Mouse (Mus musculus): ENCODE data around the gene Tmem164. TPM values are rescaled to one million over a fixed set of nuclear protein-coding genes. Genes with fewer than 3 reads are reported as not detected.

Tmem164 gene
- polyA plus RNA-seq, 1 experiment from 2014 or later = 14.3 TPM

DNA sequence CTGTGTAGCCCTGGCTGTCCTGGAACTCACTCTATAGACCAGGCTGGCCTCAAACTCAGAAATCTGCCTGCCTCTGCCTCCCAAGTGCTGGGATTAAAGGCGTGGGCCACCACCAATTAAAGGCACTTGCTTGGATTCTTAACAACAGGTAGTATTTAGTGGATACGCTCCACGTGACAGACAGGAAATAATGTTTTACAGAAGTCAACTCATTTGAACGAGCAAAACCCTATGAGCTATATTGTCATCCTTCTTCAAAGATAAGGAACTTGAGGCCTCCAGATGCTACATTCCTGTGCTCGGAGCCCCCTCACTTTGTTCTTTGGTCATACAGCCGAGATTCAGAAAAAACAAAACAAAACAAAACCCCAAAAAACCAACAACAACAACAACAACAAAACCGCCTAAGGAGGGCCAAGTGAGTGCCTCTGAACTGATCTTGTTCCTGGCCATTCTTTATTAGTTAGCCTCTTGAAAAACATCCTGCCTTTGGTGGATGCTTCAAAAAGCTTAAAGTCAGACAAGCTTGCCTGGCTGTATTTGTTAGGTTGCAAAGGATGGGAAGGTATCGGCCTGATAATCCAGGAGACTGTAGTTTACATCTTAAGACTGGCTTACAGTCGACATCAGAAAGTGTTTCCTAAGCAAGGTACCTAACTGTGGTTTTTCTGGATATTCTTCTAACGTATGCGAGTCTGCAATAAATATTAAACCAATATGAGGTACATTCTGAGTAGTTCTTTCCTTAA lies 1.5 kb upstream of the Tmem164 start:
- ATAC-seq = no peak
- no peaks in the 10 kb centered on the region for H3K4me1 ChIP-seq (replicated peaks; ENCODE audit: control insufficient read depth, insufficient read depth, low read length)
- no peak for TF ChIP-seq CTCF (IDR thresholded peaks at IDR 0.05; ENCODE audit: low read depth)
- H3K27ac ChIP-seq (ENCODE audit: low read depth, low read length) = no peak overlapping the region
- H3K36me3 ChIP-seq (ENCODE audit: control insufficient read depth, insufficient read depth) = no peaks in the 10 kb centered on the region
- no peaks in the 10 kb centered on the region for H3K27me3 ChIP-seq (replicated peaks; ENCODE audit: control insufficient read depth, insufficient read depth, low read length)
- H3K9ac ChIP-seq (ENCODE audit: low read depth, low read length) = no peak overlapping the region
- H3K4me2 ChIP-seq (replicated peaks; ENCODE audit: low read depth) = peak overlapping the region; percentile 70
- H3K9me3 ChIP-seq (ENCODE audit: control insufficient read depth) = no peaks in the 10 kb centered on the region
- peak overlapping the region; percentile 56; the same call in 1 of the 2 replicates for H3K4me3 ChIP-seq (ENCODE audit: low read depth, low read length)
- WGBS = 43% methylated on average over 11 of the region's 11 CpGs

GRCm38 (mm10) chrX:142680391-142681055 lies 683 bp upstream of the Tmem164 start:
- ATAC-seq = peak; percentile 49

DNA sequence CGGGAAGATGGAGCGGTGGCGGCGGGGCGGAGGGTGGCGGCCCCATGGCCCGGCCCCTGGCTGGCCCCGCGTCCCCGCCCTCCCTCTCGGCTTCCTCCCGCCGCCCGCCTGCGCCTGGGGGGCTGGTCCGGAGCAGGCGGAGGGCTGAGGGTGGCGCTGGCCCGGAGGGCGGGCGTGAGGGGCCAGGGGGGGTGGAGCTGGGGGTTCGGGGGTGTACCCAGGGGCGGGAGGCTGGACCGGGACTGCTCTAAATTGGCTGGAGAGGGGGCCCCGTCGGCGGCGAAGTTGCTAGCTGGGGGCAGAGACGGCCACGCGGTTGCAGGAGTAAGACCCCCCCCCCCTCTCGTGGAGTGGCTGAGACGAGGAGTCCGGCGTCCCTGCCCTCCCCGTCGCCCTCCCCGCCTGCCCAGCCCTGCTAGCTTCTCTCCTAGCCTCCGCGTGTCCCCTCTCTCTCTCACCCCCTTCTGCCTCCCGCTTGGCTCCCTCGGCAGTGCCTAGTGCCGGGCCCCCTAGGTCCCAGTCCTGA lies 473 bp downstream of the Tmem164 start:
- H3K9me3 ChIP-seq (ENCODE audit: control insufficient read depth) = no peaks in the 10 kb centered on the region
- H3K27me3 ChIP-seq (replicated peaks; ENCODE audit: control insufficient read depth, insufficient read depth, low read length) = no peaks in the 10 kb centered on the region
- peak; percentile 69 for ATAC-seq
- H3K27ac ChIP-seq (ENCODE audit: low read depth, low read length) = peak overlapping the region; percentile 73
- TF ChIP-seq CTCF (IDR thresholded peaks at IDR 0.05; ENCODE audit: low read depth) = no peak
- H3K36me3 ChIP-seq (ENCODE audit: control insufficient read depth, insufficient read depth) = no peaks in the 10 kb centered on the region
- peak overlapping the region; percentile 56 for H3K4me3 ChIP-seq (ENCODE audit: low read depth, low read length)
- peak overlapping the region; percentile 49 for H3K9ac ChIP-seq (ENCODE audit: low read depth, low read length)
- no peaks in the 10 kb centered on the region for H3K4me1 ChIP-seq (replicated peaks; ENCODE audit: control insufficient read depth, insufficient read depth, low read length)
- 21% methylated on average over 6 of the region's 43 CpGs for WGBS
- H3K4me2 ChIP-seq (replicated peaks; ENCODE audit: low read depth) = peak overlapping the region; percentile 70

More at GRCm38 (mm10) chrX:142680391-142681055, 683 bp upstream of the Tmem164 start:
- Histone ChIP-seq H3K9ac (ENCODE audit: low read depth, low read length) (no peak overlapping the region), H3K9me3 (ENCODE audit: control insufficient read depth) (no peaks in the 10 kb centered on the region), H3K4me2 (replicated peaks; ENCODE audit: low read depth) (peak overlapping the region; percentile 70), H3K36me3 (ENCODE audit: control insufficient read depth, insufficient read depth) (no peaks in the 10 kb centered on the region), H3K27ac (ENCODE audit: low read depth, low read length) (peak overlapping the region; percentile 73), H3K27me3 (replicated peaks; ENCODE audit: control insufficient read depth, insufficient read depth, low read length) (no peaks in the 10 kb centered on the region), H3K4me1 (replicated peaks; ENCODE audit: control insufficient read depth, insufficient read depth, low read length) (no peaks in the 10 kb centered on the region), H3K4me3 (ENCODE audit: low read depth, low read length) (peak overlapping the region; percentile 56)
- TF ChIP-seq CTCF (IDR thresholded peaks at IDR 0.05; ENCODE audit: low read depth) = peak; percentile 32
- WGBS = 17% methylated on average over 19 of the region's 19 CpGs

GRCm38 (mm10) chrX:142682176-142682820 lies 1.1 kb downstream of the Tmem164 start:
- no peaks in the 10 kb centered on the region for H3K36me3 ChIP-seq (ENCODE audit: control insufficient read depth, insufficient read depth)
- no peaks in the 10 kb centered on the region for H3K4me1 ChIP-seq (replicated peaks; ENCODE audit: control insufficient read depth, insufficient read depth, low read length)
- no peaks in the 10 kb centered on the region for H3K27me3 ChIP-seq (replicated peaks; ENCODE audit: control insufficient read depth, insufficient read depth, low read length)
- H3K9ac ChIP-seq (ENCODE audit: low read depth, low read length) = peak overlapping the region; percentile 49
- peak overlapping the region; percentile 56 for H3K4me3 ChIP-seq (ENCODE audit: low read depth, low read length)
- H3K4me2 ChIP-seq (replicated peaks; ENCODE audit: low read depth) = peak overlapping the region; percentile 70
- no peak for ATAC-seq
- 20% methylated on average over 28 of the region's 28 CpGs for WGBS
- H3K9me3 ChIP-seq (ENCODE audit: control insufficient read depth) = no peaks in the 10 kb centered on the region
- no peak for TF ChIP-seq CTCF (IDR thresholded peaks at IDR 0.05; ENCODE audit: low read depth)
- H3K27ac ChIP-seq (ENCODE audit: low read depth, low read length) = peak overlapping the region; percentile 73

- peak overlapping the region; percentile 73; the same call in 1 of the 2 replicates for H3K27ac ChIP-seq (ENCODE audit: low read depth, low read length)
- peak overlapping the region; percentile 70 for H3K4me2 ChIP-seq (replicated peaks; ENCODE audit: low read depth)
- no peaks in the 10 kb centered on the region for H3K36me3 ChIP-seq (ENCODE audit: control insufficient read depth, insufficient read depth)
- WGBS = 33% methylated on average over 5 of the region's 5 CpGs
- no peak for TF ChIP-seq CTCF (IDR thresholded peaks at IDR 0.05; ENCODE audit: low read depth)
- no peaks in the 10 kb centered on the region for H3K9me3 ChIP-seq (ENCODE audit: control insufficient read depth)
- H3K9ac ChIP-seq (ENCODE audit: low read depth, low read length) = peak overlapping the region; percentile 49; the same call in 1 of the 2 replicates
- peak overlapping the region; percentile 56 for H3K4me3 ChIP-seq (ENCODE audit: low read depth, low read length)
- no peaks in the 10 kb centered on the region for H3K4me1 ChIP-seq (replicated peaks; ENCODE audit: control insufficient read depth, insufficient read depth, low read length)
- no peaks in the 10 kb centered on the region for H3K27me3 ChIP-seq (replicated peaks; ENCODE audit: control insufficient read depth, insufficient read depth, low read length)
- ATAC-seq = no peak
Observed at GRCm38 (mm10) chrX:142682990-142683389, 1.8 kb downstream of the Tmem164 start.

- no peak overlapping the region for H3K9ac ChIP-seq (ENCODE audit: low read depth, low read length)
- no peak overlapping the region for H3K27ac ChIP-seq (ENCODE audit: low read depth, low read length)
- no peaks in the 10 kb centered on the region for H3K27me3 ChIP-seq (replicated peaks; ENCODE audit: control insufficient read depth, insufficient read depth, low read length)
- H3K36me3 ChIP-seq (ENCODE audit: control insufficient read depth, insufficient read depth) = no peaks in the 10 kb centered on the region
- no peak for ATAC-seq
- no peak for TF ChIP-seq CTCF (IDR thresholded peaks at IDR 0.05; ENCODE audit: low read depth)
- H3K9me3 ChIP-seq (ENCODE audit: control insufficient read depth) = no peaks in the 10 kb centered on the region
- WGBS = 48% methylated on average over 4 of the region's 4 CpGs
- H3K4me2 ChIP-seq (replicated peaks; ENCODE audit: low read depth) = peak overlapping the region; percentile 3; the same call in 1 of the 2 replicates
- H3K4me3 ChIP-seq (ENCODE audit: low read depth, low read length) = no peak overlapping the region
- no peaks in the 10 kb centered on the region for H3K4me1 ChIP-seq (replicated peaks; ENCODE audit: control insufficient read depth, insufficient read depth, low read length)
Observed at GRCm38 (mm10) chrX:142684674-142685073, 3.5 kb downstream of the Tmem164 start.

Data from intestine, postnatal 0 days (tissue).